9 mouse cellular contexts compared by ENCODE assay signal in genomic region chr11:22008129-22008596, GRCm38 (mm10). TPM values are rescaled to one million over a fixed set of nuclear protein-coding genes. Genes with fewer than 3 reads are reported as not detected.
DNase-seq lines count a peak whose midpoint lies in the region; ATAC-seq and TF ChIP-seq lines count a peak whose summit lies in the region.
"Had no signal": no experiment of that assay in that cellular context is flagged by ENCODE, and none has a peak within 500 bp of the region (broad histone marks: within the 10 kb centered on the region; RNA-seq: fewer than 3 reads in every experiment).

No protein-coding gene starts in this region.

- peaks cover 73% of the 10 kb centered on the region for H3K27me3 ChIP-seq in heart, embryonic 13.5 days (replicated peaks)
- H3K27me3 ChIP-seq in MEL (ENCODE audit: control insufficient read depth in 1 of 2, insufficient read depth in 2 of 2, low read length in 2 of 2), result no peaks in the 10 kb centered on the region
- H3K27me3 ChIP-seq in forebrain, embryonic 14.5 days (replicated peaks; ENCODE audit: control insufficient read depth, insufficient read depth, low read length), result peaks cover 16% of the 10 kb centered on the region; the same call in 1 of the 2 replicates
- H3K27me3 ChIP-seq in midbrain, embryonic 11.5 days (ENCODE audit: control insufficient read depth, insufficient read depth, low read length), result no peaks in the 10 kb centered on the region; the same call in 1 of the 2 replicates

- no peak for TF ChIP-seq POLR2A in MEL (IDR thresholded peaks at IDR 0.05; ENCODE audit: control insufficient read depth in 1 of 2, insufficient read depth in 1 of 2, low read depth in 1 of 2, low read length in 2 of 2, poor library complexity in 1 of 2)

- 15% methylated on average over 10 of the region's 10 CpGs for WGBS in heart, embryonic 13.5 days
- WGBS in forebrain, embryonic 14.5 days, result 2% methylated on average over 10 of the region's 10 CpGs
- under 1% methylated on average over 10 of the region's 10 CpGs for WGBS in midbrain, embryonic 11.5 days

- peaks cover 33% of the 10 kb centered on the region for H3K4me1 ChIP-seq in heart, embryonic 13.5 days
- peaks cover 0 to 15% of the 10 kb centered on the region in 2 experiments; a peak in 3 of 4 replicates for H3K4me1 ChIP-seq in MEL (ENCODE audit: control insufficient read depth in 1 of 2, insufficient read depth in 2 of 2, low read length in 2 of 2)
- H3K4me1 ChIP-seq in forebrain, embryonic 14.5 days (ENCODE audit: control insufficient read depth, insufficient read depth, low read length), result peaks cover 18% of the 10 kb centered on the region
- peaks cover 46% of the 10 kb centered on the region for H3K4me1 ChIP-seq in midbrain, embryonic 11.5 days (ENCODE audit: control insufficient read depth, insufficient read depth, low read length)

- H3K4me3 ChIP-seq in heart, embryonic 13.5 days, result peak overlapping the region; percentile 35
- H3K4me3 ChIP-seq in MEL (ENCODE audit: control insufficient read depth in 1 of 2, insufficient read depth in 1 of 2, low read depth in 2 of 2, low read length in 2 of 2), result no peak overlapping the region
- peak overlapping the region; percentile 36 for H3K4me3 ChIP-seq in forebrain, embryonic 14.5 days (ENCODE audit: low read depth, low read length)
- peak overlapping the region; percentile 89 for H3K4me3 ChIP-seq in midbrain, embryonic 11.5 days (ENCODE audit: low read depth, low read length)

- no peaks in the 10 kb centered on the region for H3K9me3 ChIP-seq in heart, embryonic 13.5 days
- no peaks in the 10 kb centered on the region for H3K9me3 ChIP-seq in MEL (replicated peaks; ENCODE audit: insufficient read depth, low read length)
- H3K9me3 ChIP-seq in forebrain, embryonic 14.5 days (replicated peaks; ENCODE audit: control insufficient read depth, low read length), result no peaks in the 10 kb centered on the region
- no peaks in the 10 kb centered on the region for H3K9me3 ChIP-seq in midbrain, embryonic 11.5 days (ENCODE audit: control insufficient read depth, low read length)

- TF ChIP-seq CTCF in MEL (IDR thresholded peaks at IDR 0.05 in 2 of 3, conservative IDR thresholded peaks at IDR 0.05 in 1 of 3; ENCODE audit: control insufficient read depth in 1 of 3, insufficient read depth in 1 of 3, low read depth in 2 of 3, low read length in 3 of 3, poor library complexity in 1 of 3, severe bottlenecking in 1 of 3), result no peak

- peak in 1 of 2 experiments; percentile 64; a peak in 1 of 4 replicates for TF ChIP-seq EP300 in MEL (IDR thresholded peaks at IDR 0.05; ENCODE audit: low read depth in 1 of 2, low read length in 2 of 2)

- peaks cover 2% of the 10 kb centered on the region; the same call in 1 of the 2 replicates for H3K36me3 ChIP-seq in heart, embryonic 13.5 days
- H3K36me3 ChIP-seq in MEL (ENCODE audit: control insufficient read depth in 1 of 2, insufficient read depth in 2 of 2, low read length in 2 of 2), result peaks cover 0 to 9% of the 10 kb centered on the region in 2 experiments; a peak in 2 of 4 replicates
- H3K36me3 ChIP-seq in forebrain, embryonic 14.5 days (ENCODE audit: control insufficient read depth, insufficient read depth, low read length), result no peaks in the 10 kb centered on the region
- H3K36me3 ChIP-seq in midbrain, embryonic 11.5 days (ENCODE audit: control insufficient read depth, insufficient read depth, low read length), result no peaks in the 10 kb centered on the region

- H3K79me2 ChIP-seq in MEL (ENCODE audit: control insufficient read depth, insufficient read depth, low read length, poor library complexity), result no peaks in the 10 kb centered on the region

- no peak for DNase-seq in heart, postnatal 10 days
- DNase-seq in MEL (ENCODE audit: low read depth, low spot score), result peak; percentile 87
- DNase-seq in forebrain, embryonic 14.5 days (ENCODE audit: low spot score), result peak; percentile 82
- DNase-seq in midbrain, embryonic 11.5 days (ENCODE audit: low spot score, missing footprints), result peak; percentile 96
- no peak for DNase-seq in gastrocnemius, postnatal 4 days (ENCODE audit: low spot score in 2 of 2)
- DNase-seq in frontal cortex, adult 2 months (ENCODE audit: extremely low spot score in 1 of 2, low spot score in 1 of 2), result no peak
- no peak for DNase-seq in ovary, postnatal 10 days (ENCODE audit: low spot score)
- DNase-seq: right cerebral cortex, postnatal 14 days had no signal

- TF ChIP-seq RAD21 in MEL (IDR thresholded peaks at IDR 0.05; ENCODE audit: low read depth, low read length), result no peak

- peak overlapping the region; percentile 61 for H3K4me2 ChIP-seq in heart, embryonic 13.5 days
- H3K4me2 ChIP-seq in forebrain, embryonic 14.5 days (ENCODE audit: low read length), result peak overlapping the region; percentile 82
- H3K4me2 ChIP-seq in midbrain, embryonic 11.5 days, result peak overlapping the region; percentile 81

- H3K27ac ChIP-seq in heart, embryonic 13.5 days (replicated peaks), result no peak overlapping the region
- H3K27ac ChIP-seq in MEL (ENCODE audit: control insufficient read depth, low read depth, low read length), result no peak overlapping the region
- H3K27ac ChIP-seq in forebrain, embryonic 14.5 days (ENCODE audit: low read depth, low read length), result peak overlapping the region; percentile 92
- peak overlapping the region; percentile 91 for H3K27ac ChIP-seq in midbrain, embryonic 11.5 days (ENCODE audit: low read depth, low read length)

- H3K9ac ChIP-seq in heart, embryonic 13.5 days, result 0 out of 2 replicates have a peak overlapping the region, but pooled peaks have one; percentile 28
- H3K9ac ChIP-seq in MEL (ENCODE audit: control insufficient read depth, low read depth, low read length, poor library complexity, severe bottlenecking), result no peak overlapping the region
- H3K9ac ChIP-seq in forebrain, embryonic 14.5 days (ENCODE audit: low read length), result peak overlapping the region; percentile 78
- peak overlapping the region; percentile 97 for H3K9ac ChIP-seq in midbrain, embryonic 11.5 days (ENCODE audit: low read length)

- intact Hi-C loops in heart, postnatal 10 days (cut with DNase I), result no loop called here

- no peak for ATAC-seq in heart, embryonic 13.5 days (ENCODE audit: extremely low read depth, insufficient number of reproducible peaks, low FRiP score, low TSS enrichment)
- peak; percentile 65 for ATAC-seq in forebrain, embryonic 14.5 days
- peak; percentile 67 for ATAC-seq in midbrain, embryonic 11.5 days (ENCODE audit: low FRiP score)

TF ChIP-seq in MEL, 35 proteins besides CTCF, POLR2A, EP300 and RAD21:
- no peak for TF ChIP-seq BHLHE40 (IDR thresholded peaks at IDR 0.05; ENCODE audit: borderline replicate concordance, low read depth, low read length)
- no peak for TF ChIP-seq MEF2A (IDR thresholded peaks at IDR 0.05; ENCODE audit: extremely low read depth, insufficient replicate concordance, low read depth, low read length, poor library complexity, severe bottlenecking)
- no peak for TF ChIP-seq MYB (IDR thresholded peaks at IDR 0.05; ENCODE audit: low read depth, low read length)
- TF ChIP-seq RCOR1 (IDR thresholded peaks at IDR 0.05; ENCODE audit: low read depth, low read length), result 0 out of 2 replicates have a peak, but pooled peaks have one; percentile 11
- TF ChIP-seq MYC (IDR thresholded peaks at IDR 0.05; ENCODE audit: low read depth, low read length), result no peak
- TF ChIP-seq KAT2A (conservative IDR thresholded peaks at IDR 0.05; ENCODE audit: low read depth, low read length), result no peak
- peak; percentile 83 for TF ChIP-seq GATA1 (IDR thresholded peaks at IDR 0.05; ENCODE audit: low read depth, low read length)
- TF ChIP-seq MAX (IDR thresholded peaks at IDR 0.05; ENCODE audit: low read length), result no peak
- TF ChIP-seq TAL1 (IDR thresholded peaks at IDR 0.05; ENCODE audit: low read length), result no peak
- TF ChIP-seq ETS1 (IDR thresholded peaks at IDR 0.05; ENCODE audit: low read depth, low read length), result peak; percentile 42; the same call in 1 of the 2 replicates
- no peak for TF ChIP-seq JUND (IDR thresholded peaks at IDR 0.05; ENCODE audit: low read depth, low read length)
- no peak for TF ChIP-seq ZKSCAN1 (IDR thresholded peaks at IDR 0.05; ENCODE audit: low read depth, low read length)
- TF ChIP-seq SIN3A (IDR thresholded peaks at IDR 0.05; ENCODE audit: low read length), result 0 out of 2 replicates have a peak, but pooled peaks have one; percentile 31
- TF ChIP-seq USF2 (IDR thresholded peaks at IDR 0.05; ENCODE audit: borderline replicate concordance in 1 of 2, insufficient read depth in 1 of 2, low read depth in 1 of 2, low read length in 2 of 2), result no peak

RNA-seq across cellular contexts. Expression of gene Otx1, which starts 5.5 kb away (rescaled TPM):
- 0.07 and 0.17 TPM in 2 replicates for polyA plus RNA-seq in heart, embryonic 13.5 days (2015; fragmentation: Nextera tagmentation; extraction: Ambion mirVana)
- not detected for total RNA-seq in heart, postnatal 10 days (2021)
- total RNA-seq in MEL (2012; rRNA removed), result not detected in 2 replicates
- not detected for polyA plus RNA-seq in MEL (2012; ENCODE audit: insufficient read depth in 1 of 2, insufficient read length in 2 of 2, low read depth in 1 of 2, low replicate concordance in 2 of 2, missing spikeins in 1 of 2)
- 9.8 and 11.1 TPM in 2 replicates for polyA plus RNA-seq in forebrain, embryonic 14.5 days (2014; fragmentation: Nextera tagmentation; extraction: Ambion mirVana)
- polyA plus RNA-seq in midbrain, embryonic 11.5 days (2014; fragmentation: Nextera tagmentation; extraction: Ambion mirVana), result 40.6 and 43.7 TPM in 2 replicates
- total RNA-seq in gastrocnemius, postnatal 4 days (2021), result not detected
- 3.5 and 3.7 TPM in 2 replicates for polyA plus RNA-seq in frontal cortex, adult 2 months (2012; rRNA removed)

Comparison
In these comparisons a context has a peak if more than half of its experiments do, and no peak if none do; other contexts are left out.
1. H3K27ac ChIP-seq: peak in forebrain, embryonic 14.5 days (single experiment) and midbrain, embryonic 11.5 days (single experiment); none in heart, embryonic 13.5 days (single experiment) and MEL (single experiment).
2. H3K4me3 ChIP-seq: peak in heart, embryonic 13.5 days (single experiment), forebrain, embryonic 14.5 days (single experiment) and midbrain, embryonic 11.5 days (single experiment); none in MEL (0 of 2).
3. DNase-seq: peak in MEL (single experiment), forebrain, embryonic 14.5 days (single experiment) and midbrain, embryonic 11.5 days (single experiment); none in heart, postnatal 10 days (0 of 2), gastrocnemius, postnatal 4 days (0 of 2), frontal cortex, adult 2 months (0 of 2) and ovary, postnatal 10 days (single experiment).
4. Peak in every context shown above with its lines, with median percentiles within 50 percentile points of each other: H3K4me2 ChIP-seq.